Mouse (Mus musculus) NIH3T3 (cell line): ENCODE data around the gene Macrod2.

Source experiments
- DNase-seq: peaks from one replicate; pipeline ENCODE4 v3.0.0-alpha.2; 2012; ENCODE audit warnings: low read depth

The Macrod2 gene

DNA sequence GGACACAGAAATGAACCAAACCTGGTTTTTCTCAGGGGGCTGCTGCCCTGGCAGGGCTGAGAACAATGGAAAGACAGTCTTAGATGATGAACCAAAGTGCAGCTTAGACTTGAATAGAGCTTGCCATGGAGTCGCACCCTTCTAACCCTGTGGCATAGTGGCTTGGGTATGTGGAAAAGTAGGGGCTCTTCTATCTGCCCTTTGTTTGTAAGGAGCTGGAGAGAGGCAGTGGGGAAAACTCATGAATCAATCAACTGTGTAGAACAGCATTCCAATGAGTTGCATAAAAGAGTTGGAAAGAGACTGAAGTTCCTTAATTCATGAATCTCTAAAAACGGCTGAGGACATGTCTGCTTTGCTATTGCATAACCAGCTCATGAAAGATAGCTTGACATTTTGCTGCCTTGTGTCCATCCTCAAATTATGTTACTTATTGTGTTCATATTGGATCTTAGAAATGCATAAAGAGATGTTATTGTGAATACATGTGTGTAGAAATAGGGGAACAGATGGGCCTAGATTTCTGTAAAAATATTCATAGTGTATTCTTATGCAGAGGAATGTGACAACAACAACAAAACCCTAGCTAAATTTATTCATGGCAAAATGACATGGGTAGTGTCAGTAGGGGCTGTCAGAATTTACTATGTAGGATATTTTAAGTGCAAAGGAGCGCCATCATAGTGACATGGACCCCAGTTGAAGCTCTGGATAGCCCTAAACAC is 197.6 kb downstream of the Macrod2 start:
- no peak for DNase-seq

DNA sequence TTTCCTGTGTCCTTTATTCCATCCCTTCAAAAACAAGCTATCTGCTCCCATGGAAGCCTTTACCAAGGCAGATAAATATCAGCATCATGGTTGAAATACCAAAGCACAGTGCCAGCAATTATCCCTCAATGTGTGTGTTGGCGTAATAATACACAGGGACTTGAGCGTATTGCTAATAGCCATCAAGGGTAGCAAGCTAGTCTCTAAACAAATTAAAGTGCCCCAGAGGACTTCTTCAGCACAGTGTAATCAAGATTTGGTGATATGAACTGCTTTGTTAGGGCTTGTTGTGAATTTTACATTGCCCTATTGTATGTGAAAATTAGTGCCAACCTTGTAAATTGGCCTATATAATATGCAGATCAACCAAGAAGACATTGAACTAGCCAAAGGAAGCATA is 201.8 kb downstream of the Macrod2 start:
- DNase-seq = no peak

DNA sequence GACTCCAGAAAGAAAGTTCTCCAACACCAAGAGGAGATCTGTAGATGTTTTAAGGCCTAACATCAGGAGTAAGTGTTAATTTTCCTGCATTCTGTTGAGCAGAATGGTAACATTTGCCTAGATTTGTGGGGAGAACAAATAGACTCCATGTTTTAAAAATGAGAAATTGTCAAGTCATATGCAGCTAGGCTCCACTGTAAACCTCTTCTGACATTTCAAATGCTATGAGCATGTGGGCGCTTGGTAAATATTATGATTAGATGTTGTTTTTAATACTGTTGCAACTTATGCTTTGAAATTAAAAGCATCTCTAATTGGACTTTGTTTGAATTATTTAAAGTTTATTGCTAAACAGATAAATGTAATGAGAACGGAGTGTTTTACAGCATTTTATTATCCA is 220.3 kb downstream of the Macrod2 start:
- no peak for DNase-seq

DNA sequence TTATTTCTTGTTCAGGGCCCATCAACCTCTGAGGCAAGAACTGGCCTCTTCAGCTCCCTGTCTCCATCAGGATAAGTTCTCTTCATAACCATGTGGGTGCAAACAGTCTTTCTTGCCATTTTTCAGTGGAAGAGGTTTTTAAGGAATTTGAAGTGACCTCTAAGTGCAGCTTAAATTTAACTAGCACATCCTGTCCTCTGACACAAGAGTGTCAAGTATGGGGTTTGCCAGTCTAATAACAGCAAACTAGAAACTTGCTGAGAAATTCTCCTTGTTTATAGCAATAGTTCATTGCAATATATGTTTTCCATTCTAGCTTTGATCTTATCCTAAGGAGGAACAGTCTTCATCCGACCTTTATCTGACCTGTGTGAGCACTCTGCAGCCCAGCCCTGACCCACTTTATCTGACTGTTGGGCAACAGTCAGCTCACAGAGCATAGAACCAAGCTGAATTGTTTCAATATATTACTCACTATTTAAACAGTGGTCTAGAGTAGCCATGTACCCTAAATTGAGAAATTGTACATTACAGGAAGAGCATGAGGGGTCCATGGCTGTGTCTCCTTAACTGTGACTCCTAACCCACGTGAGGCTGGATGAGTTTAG is 226.7 kb downstream of the Macrod2 start:
- DNase-seq = no peak

DNA sequence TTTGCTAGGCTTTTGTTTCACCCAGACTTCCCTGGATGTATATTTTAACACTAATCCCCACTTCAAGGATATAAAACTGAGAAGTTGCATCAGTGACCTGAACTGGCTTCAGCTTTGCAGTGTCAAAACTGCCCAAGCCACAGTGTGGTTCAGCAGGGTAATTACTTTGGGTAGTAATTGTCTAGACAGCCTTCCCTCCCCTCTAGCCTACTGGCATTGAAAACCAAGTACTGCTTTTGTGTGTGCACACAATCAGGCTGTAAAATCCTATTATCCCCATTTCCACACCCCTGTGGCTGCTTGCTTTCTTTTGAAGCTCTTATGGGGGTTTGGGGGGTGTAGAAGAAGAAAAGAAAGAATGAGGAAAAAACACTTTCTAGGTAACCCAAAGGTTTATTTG is 258.4 kb downstream of the Macrod2 start:
- DNase-seq = no peak

DNA sequence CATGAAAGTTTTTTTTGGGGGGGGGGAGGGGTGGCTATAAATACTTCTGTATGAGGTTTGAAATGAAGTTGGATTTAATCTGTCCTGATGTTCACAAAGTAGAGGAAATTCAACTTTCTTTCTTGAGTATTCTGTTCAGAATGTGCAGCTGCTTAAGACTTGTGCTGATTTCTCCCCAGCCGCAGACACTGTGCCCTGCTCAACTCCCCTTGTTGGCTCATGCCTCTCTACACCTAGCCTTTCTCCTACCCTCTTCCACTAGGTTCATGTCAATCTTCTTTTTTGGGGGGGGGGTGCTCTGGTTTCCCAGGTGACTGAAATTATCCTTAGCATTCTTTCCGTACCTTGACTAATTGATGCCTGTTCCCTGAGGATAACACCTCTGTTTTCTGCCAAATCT is 258.9 kb downstream of the Macrod2 start:
- DNase-seq = no peak

DNA sequence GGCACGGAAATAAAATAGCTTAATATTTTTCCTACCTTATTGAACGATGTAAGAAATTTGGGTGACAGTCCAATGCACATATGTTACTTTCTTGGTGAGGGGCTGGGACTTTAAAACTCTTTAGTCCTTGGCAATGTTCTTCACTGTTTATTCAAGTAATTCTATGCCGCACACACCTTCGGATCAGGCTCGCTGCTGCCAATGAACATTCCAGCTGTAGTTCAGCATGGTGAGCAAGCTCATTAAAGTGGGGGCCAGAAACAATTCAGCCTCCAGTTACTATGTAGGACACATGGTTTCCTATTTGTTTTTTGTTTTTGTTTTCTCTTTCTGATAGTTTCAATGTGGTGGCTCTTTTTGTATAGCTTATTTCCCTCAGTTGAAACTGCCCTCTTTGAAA is 267.6 kb downstream of the Macrod2 start:
- DNase-seq = no peak

DNA sequence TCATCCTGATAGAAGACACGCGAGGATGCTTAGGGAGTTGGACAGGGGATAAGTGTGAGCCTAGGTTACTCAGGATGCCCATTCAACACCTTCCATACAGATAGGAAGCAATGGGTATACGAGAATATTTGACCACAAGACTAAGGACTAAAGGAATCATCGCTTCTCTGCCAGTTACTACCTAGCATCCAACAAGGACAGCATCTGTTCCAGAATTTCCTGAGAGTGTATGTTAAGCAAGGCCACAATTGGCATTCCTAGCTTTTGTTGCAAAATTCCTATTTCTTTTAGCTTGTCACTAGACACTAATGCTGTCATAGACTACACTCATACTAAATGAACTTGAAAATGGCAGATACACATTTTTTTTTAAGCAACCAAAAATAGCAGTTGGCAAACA is 269.3 kb downstream of the Macrod2 start:
- DNase-seq = no peak

DNA sequence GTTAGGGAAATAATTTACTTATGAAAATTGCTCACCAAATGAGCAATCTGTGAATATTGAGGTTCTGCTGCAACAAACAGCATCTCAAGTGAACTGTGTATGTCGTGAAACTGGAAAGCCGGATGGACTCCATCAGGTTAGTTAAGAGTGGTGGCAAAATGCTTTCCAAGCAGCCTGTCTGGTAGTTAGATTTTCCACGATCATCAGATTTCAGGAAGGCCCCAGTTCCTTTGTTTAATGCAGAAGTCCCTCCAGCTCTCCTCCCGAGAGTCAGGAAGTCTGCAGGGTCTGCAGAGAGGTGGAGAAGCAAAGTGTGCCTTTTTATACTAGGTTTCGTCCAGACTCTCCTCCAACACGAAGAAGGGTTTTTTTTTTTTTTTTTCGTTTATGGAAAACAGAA is 271.7 kb downstream of the Macrod2 start:
- DNase-seq = no peak

DNA sequence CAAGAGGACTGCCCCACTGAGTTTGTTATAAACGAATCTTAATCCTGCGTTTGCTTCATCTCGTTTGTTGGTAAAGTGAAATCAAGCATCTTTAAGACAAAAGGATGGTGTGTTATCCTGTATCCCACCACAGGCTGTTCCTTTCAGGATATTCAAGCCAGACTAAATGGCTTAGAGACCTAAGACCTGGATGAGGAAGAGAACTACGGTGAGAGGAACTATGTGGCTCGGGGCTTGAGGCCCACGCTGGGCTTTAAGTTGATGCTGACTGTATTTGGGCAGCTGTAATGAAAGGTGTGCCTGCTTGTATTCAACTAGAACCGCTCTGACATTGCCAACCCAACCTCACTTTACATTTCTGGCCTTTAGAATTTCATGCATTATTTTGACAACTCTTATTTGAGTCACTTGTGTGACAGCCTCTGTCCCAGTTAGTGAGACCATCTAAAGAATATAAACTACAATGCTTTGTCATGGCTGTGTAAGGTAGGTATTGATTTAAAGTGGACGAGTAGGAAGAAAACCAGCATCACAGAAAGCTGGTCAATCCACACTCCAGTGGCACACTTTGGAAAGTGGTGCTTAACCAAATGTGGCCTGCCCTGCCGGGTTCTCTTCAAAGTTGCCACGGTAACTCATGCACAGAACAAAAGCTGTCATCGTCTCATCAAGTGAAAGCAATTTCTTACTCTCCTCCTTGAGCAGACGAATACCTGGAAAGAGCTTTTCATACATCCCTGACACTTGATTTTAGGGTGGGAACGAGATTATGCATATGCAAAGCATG is 272.3 kb downstream of the Macrod2 start:
- no peak for DNase-seq

DNA sequence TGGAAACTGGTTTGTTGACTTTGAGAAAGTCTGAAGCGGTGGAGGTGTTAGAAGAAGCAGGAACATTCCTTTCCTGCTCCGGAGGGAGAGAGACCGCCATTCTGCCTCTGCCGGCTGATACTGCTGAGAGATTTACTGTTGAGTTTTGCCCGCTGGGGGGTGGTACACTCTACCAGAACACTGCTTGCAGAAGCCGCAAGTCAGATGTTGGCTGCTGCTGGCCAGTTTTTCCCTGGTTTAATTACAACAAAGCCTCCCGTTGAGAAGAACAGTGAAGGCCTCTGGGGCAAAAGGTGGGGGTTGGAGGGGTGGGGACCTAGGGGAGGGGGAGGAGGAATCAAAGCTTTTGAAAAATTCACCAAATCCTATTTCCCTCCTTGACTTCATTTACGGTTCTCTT is 273.2 kb downstream of the Macrod2 start:
- DNase-seq = peak; percentile 38

DNA sequence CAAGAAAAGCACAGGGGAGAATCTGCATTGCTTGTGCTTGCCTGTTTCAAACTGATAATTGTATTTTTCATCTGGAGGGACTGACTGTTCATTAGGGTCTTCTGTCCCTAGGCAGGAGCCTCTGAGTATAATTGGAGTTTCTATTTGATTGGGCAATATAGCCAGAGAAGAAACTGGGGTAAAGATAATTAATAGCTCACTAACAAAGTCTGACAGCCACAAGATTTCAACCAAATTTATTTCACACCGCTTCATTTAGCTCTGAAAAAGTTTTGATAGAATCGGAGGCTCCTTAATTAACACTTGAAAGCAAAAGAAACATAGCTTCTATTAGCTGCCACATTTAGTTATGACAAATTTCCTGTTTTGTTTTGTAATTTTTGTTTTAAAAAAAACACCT is 274.0 kb downstream of the Macrod2 start:
- no peak for DNase-seq

DNA sequence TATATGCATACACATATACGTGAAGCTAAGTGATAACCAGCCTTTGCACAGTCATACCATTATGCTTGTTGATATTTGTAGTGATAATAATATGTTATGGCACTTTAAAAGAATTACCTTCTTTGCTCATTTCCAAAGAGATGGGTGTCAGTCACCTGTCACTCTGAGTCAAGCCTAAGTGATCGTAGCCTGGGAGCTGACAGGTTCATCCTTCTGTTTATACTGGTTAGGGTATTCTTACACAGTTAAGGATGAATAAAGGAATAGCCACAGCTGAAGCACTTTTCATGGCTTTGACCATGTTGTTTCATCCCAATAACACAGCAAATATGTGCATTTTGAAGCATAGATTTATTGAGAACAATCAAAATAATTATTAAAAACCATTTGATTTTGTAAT is 274.7 kb downstream of the Macrod2 start:
- no peak for DNase-seq

DNA sequence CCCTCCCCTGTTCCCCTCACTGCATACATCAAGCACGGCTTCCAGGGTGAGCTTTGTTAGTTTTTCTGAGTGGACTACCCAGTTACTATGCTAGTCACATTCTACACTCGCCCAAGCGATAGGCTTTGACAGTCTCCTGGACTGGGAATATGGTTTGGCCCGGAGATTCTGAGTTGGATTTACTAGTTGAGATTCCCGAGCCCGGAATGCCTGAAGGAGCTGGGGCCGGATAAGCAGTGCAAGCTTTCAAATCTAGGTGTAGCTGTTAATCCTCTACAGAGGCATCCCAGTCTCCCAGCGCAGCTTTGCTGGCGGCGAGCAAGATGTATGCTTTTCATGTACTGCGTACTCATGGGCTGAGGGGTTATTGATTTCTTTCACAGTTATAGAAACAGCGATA is 275.3 kb downstream of the Macrod2 start:
- peak; percentile 47 for DNase-seq

DNA sequence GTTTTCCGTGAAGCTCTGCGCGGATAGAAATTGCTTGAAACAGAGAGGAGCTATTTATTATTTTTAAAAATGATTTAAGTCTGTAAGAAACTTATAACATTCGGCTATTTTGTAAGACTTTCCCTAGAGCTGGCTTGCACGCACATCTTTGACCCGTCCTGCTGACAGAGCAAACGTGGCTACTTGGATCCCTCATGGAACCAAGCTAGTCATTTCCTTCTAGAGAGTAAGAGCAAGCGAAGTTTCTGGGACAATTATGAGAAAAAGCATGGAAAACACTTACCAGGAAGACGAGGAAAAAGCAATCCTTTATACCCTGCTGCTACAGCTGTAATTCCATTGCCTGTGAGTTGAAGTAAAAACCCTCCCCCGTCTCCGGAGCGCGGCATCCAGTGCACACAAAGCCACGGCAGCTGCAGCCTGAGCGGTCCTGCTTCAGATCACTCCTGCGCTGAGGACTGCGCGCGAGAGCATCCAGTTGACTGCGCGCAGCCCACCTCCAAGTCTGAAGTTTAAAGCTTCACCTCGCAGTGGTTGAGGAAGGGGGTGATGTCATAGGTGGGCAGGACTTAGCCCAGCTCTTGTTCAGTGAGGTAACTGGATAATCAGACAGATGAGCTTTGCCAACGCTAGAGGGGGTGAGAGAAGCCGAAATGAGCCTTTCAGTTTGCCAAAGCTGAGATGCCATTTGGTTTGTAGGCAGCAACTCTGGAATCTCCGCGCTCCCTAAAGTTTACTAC is 276.0 kb downstream of the Macrod2 start, which contains the start of gene Flrt3:
TSS of gene Flrt3 (minus strand) at position 507 of the 740 bp plus-strand sequence.
- DNase-seq = peak; percentile 94

DNA sequence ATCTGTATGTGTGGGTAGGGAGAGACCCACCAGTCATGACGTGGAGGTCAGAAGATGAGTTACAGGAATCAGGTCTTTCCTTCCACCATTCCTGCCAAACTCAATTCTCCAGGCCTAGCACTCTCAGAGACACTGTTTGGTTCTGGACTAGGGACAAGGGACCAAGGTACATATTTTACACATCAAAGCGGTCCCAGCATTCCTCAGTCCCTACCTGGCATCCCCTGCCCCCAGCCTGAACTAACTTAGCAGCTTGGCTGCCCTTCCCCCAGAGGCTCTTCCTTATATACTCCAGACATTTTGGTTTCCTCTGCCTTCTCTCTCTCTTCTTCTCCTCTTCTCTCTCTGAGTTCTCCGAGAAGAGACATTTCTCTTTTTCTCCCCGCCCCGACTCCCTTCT is 278.4 kb downstream of the Macrod2 start:
- DNase-seq = no peak

DNA sequence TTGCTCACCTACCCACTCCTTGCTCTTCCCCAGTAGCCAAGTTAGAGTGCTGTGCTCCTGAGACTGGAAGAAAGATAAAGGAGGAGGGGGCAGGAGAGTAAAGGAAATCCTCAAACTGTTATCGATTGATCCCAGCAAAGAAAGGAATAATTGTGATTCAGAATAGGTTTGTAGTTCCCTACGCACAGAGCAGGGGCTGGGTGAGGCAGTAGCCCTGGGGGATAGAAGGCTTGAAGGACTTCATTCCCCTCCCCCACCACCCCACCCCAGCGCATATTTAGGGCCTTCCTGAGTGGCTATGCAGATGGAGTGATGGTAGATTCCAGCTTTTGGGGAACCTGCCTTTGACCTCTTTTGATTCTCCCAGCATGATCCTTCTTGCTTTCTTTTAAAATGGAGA is 281.6 kb downstream of the Macrod2 start:
- no peak for DNase-seq

DNA sequence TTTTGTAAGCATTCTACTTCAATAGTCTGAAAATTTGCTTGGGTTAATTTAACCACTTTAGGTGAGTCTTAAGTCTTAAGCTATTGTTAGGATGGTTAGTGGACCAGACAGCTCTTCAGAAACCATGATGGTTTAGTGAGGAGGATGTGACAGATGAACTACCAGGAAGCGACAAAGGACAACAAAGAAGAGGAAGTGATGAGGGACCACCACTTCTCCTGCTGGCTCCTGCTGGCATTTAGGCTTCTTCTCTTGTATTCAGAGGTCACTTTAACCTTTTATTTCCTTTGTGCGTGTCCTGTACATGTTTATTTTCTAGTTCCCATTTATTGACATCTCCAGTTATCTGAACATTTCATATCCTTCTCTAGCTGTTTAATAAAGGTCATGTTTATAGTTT is 295.8 kb downstream of the Macrod2 start:
- DNase-seq = no peak

DNA sequence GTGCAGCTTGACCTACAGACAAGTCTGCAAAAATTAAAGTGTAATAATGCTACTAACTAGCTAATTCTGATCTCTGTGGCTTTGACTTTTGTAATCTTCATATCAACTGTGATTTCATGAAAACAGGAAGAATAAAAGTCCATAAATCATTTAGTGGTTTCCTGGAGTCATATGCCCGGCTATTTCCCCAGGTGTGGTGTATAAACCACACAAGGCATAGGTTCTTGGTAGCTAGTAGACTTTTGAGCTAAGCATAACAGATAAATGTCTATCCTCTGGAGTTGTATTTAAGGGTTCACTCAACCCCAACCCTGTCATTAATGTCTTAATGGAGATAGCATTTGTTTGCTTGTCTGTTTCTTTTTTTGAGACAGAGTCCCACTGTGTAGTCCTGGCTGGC is 296.3 kb downstream of the Macrod2 start:
- DNase-seq = no peak

DNA sequence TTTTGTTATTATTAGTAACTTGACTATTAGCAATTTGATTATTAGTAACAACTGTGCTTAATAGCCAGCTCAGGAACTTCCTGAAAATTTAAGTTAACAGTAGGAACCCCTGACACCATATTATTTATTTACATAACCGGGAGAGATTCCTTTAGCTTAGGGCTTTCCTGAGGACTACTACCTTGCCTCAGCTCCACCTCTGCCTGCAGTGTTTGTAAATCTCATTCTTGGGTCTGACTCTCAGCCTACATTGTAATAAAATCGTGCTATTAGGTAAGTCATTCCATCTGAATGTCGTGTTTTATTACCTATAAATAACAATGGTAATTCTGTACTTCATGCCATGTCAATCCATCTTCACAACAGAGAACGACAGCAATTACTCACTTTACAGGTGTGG is 297.4 kb downstream of the Macrod2 start:
- no peak for DNase-seq

DNA sequence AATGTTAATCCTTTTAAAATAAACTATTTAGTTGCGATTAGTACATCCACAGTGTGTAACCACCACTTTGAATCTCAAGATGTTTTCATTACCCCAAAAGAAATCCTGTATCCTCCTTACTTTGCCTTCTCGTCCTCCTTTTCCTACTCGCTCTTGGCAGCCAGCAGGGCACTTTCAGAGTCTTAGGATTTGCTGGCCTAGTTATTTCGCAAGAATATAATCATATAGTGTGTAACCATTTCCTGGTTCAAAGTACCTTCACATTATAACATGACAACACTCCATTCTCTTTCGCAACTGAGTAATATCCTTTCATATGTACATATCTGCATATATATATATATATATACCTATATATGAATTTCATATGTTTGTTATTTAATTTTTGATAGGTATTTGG is 298.7 kb downstream of the Macrod2 start:
- DNase-seq = no peak

DNA sequence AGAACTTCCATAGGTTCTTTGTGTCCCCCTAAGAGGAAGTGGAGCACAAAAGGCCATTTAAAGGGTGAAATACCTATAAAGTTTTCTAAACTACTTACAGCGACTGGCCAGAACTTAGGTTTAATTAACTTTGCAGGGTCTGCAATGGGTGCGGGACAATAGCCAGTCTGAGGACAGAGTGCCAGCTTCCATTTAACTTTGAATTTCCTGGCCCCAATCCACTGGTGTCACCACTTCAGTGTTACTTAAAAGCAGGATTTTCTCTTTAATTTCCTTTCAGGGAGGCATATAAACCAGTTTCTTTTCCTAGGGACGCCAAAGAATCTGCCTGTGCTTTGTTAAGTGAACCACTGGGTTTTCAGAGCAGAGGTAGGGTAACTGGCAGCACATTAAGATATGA is 303.5 kb downstream of the Macrod2 start:
- no peak for DNase-seq

DNA sequence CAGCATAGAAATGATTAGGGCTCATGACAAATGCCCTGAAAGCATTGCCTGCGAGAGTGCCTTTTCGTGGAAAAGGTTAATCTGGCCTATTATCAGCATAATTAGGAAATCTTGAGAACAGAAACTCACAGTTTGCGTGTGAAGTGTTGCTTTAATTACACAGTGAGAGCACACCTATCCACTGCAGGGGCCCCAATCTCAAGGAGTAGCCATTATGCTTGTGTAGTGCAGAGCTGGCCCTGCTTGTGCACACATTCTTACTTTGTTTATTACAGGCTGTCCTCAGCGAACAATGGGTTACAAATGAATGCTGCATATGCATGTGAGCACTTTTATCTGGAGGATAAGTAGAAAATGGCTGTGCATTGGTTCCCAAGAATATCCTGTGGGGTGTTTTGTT is 308.3 kb downstream of the Macrod2 start:
- no peak for DNase-seq
